Mouse (Mus musculus) adrenal gland, adult 18-20 months (tissue): ENCODE data around the gene Dcaf5. TPM values are rescaled to one million over a fixed set of nuclear protein-coding genes. Genes with fewer than 3 reads are reported as not detected.

ENCODE experiments used
- DNase-seq, 2 experiments: peaks; one replicate each; pipeline ENCODE4 v3.0.0; 2021 to 2022; ENCODE audit warnings: low spot score in 2 of 2
- total RNA-seq, 2 experiments: library from RNA; stranded (reverse); gene quantifications; 1 replicate in 1 of 2; 2 replicates in 1 of 2; pipeline ENCODE4 v1.2.3; 2021

Dcaf5 gene
- total RNA-seq, 2 experiments from 2014 or later = 30.6 to 33.7 TPM

- DNase-seq = no peak
These were observed 76.1 kb downstream of the Dcaf5 start for GRCm38 (mm10) chr12:80360321-80360720.

- DNase-seq = peak in 1 of 2 experiments; percentile 20
These were observed 91.6 kb downstream of the Dcaf5 start for GRCm38 (mm10) chr12:80344777-80345231.

GRCm38 (mm10) chr12:80340936-80341335 is 95.5 kb downstream of the Dcaf5 start:
- DNase-seq = no peak

- no peak for DNase-seq
These were observed 102.2 kb downstream of the Dcaf5 start for GRCm38 (mm10) chr12:80334162-80334561.

- no peak for DNase-seq
These were observed 104.8 kb downstream of the Dcaf5 start for GRCm38 (mm10) chr12:80331634-80332033.

- DNase-seq = no peak
These were observed 105.6 kb downstream of the Dcaf5 start for GRCm38 (mm10) chr12:80330819-80331218.

GRCm38 (mm10) chr12:80329641-80330040 is 106.8 kb downstream of the Dcaf5 start:
- no peak for DNase-seq

GRCm38 (mm10) chr12:80326047-80326446 is 110.4 kb downstream of the Dcaf5 start:
- DNase-seq = no peak

- no peak for DNase-seq
These were observed 111.6 kb downstream of the Dcaf5 start for GRCm38 (mm10) chr12:80324785-80325131.

GRCm38 (mm10) chr12:80324051-80324784 is 112.2 kb downstream of the Dcaf5 start:
- no peak for DNase-seq

GRCm38 (mm10) chr12:80323371-80324050 is 112.9 kb downstream of the Dcaf5 start:
- DNase-seq = no peak

- DNase-seq = no peak
These were observed 113.9 kb downstream of the Dcaf5 start for GRCm38 (mm10) chr12:80322494-80322893.

GRCm38 (mm10) chr12:80319062-80319461 is 117.3 kb downstream of the Dcaf5 start:
- no peak for DNase-seq

- DNase-seq = no peak
These were observed 121.1 kb downstream of the Dcaf5 start for GRCm38 (mm10) chr12:80315321-80315720.

GRCm38 (mm10) chr12:80311959-80312669 is 124.3 kb downstream of the Dcaf5 start:
- no peak for DNase-seq

GRCm38 (mm10) chr12:80307556-80307955 is 128.8 kb downstream of the Dcaf5 start:
- DNase-seq = no peak

- no peak for DNase-seq
These were observed 131.9 kb downstream of the Dcaf5 start for GRCm38 (mm10) chr12:80304518-80304917.

GRCm38 (mm10) chr12:80300833-80301456 is 135.5 kb downstream of the Dcaf5 start:
- DNase-seq = no peak

- DNase-seq = no peak
These were observed 137.7 kb downstream of the Dcaf5 start for GRCm38 (mm10) chr12:80298714-80299113.

- DNase-seq = no peak
These were observed 144.4 kb downstream of the Dcaf5 start for GRCm38 (mm10) chr12:80291895-80292435.

- no peak for DNase-seq
These were observed 145.4 kb downstream of the Dcaf5 start for GRCm38 (mm10) chr12:80290964-80291363.
